Mouse (Mus musculus) myocyte (in vitro differentiated cells): ENCODE measurements around the gene Mapk10. TPM values are rescaled to one million over a fixed set of nuclear protein-coding genes. Genes with fewer than 3 reads are reported as not detected.

Experiments used
- H3K27me3 ChIP-seq: one replicate; pipeline ENCODE4 v1.6.1; 2011; ENCODE audit not compliant: control insufficient read depth, insufficient read depth, insufficient read length
- H3K36me3 ChIP-seq: one replicate; pipeline ENCODE4 v1.6.1; 2011; ENCODE audit not compliant: control insufficient read depth, insufficient read depth
- H3K4me2 ChIP-seq: one replicate; pipeline ENCODE4 v1.6.1; 2011; ENCODE audit warnings: low read depth, control low read depth
- H3K4me3 ChIP-seq: one replicate; pipeline ENCODE4 v1.5.1; 2011; ENCODE audit warnings: mild to moderate bottlenecking, control low read depth, moderate library complexity
- H3K79me2 ChIP-seq: one replicate; pipeline ENCODE4 v1.6.1; 2011; ENCODE audit not compliant: control insufficient read depth, insufficient read depth
- H3ac ChIP-seq: one replicate; pipeline ENCODE4 v1.6.1; 2011; ENCODE audit not compliant: control insufficient read depth, insufficient read length
- CEBPB ChIP-seq: IDR thresholded peaks from 2 replicates; pipeline ENCODE4 v1.6.1; 2011; ENCODE audit warnings: mild to moderate bottlenecking, moderate library complexity; ENCODE audit not compliant: poor library complexity, insufficient read depth, severe bottlenecking
- E2F4 ChIP-seq: IDR thresholded peaks from one replicate; pipeline ENCODE4 v1.6.1; 2011; ENCODE audit warnings: mild to moderate bottlenecking, control low read depth, moderate library complexity; ENCODE audit not compliant: insufficient read depth
- MAX ChIP-seq: IDR thresholded peaks from one replicate; pipeline ENCODE4 v1.6.1; 2011; ENCODE audit warnings: low read depth, mild to moderate bottlenecking, control low read depth
- MYOD1 ChIP-seq, 3 experiments: IDR thresholded peaks; one replicate each; pipeline ENCODE4 v1.6.1; 2011; ENCODE audit warnings: control low read depth in 2 of 3, low read depth in 2 of 3, mild to moderate bottlenecking in 2 of 3, moderate library complexity in 1 of 3; ENCODE audit not compliant: insufficient read length in 2 of 3, control insufficient read depth in 1 of 3
- MYOG ChIP-seq, 3 experiments: IDR thresholded peaks; one replicate each; pipeline ENCODE4 v1.6.1; 2011; ENCODE audit warnings: control low read depth in 2 of 3, low read depth in 2 of 3, mild to moderate bottlenecking in 2 of 3; ENCODE audit not compliant: insufficient read length in 2 of 3, control insufficient read depth in 1 of 3, insufficient read depth in 1 of 3
- POLR2A ChIP-seq: IDR thresholded peaks from one replicate; pipeline ENCODE4 v1.6.1; 2011; ENCODE audit warnings: low read depth, mild to moderate bottlenecking, control low read depth, moderate library complexity; ENCODE audit not compliant: insufficient read length
- POLR2AphosphoS2 ChIP-seq: IDR thresholded peaks from one replicate; pipeline ENCODE4 v1.6.1; 2011; ENCODE audit warnings: low read depth, control low read depth; ENCODE audit not compliant: insufficient read length
- REST ChIP-seq: IDR thresholded peaks from one replicate; pipeline ENCODE4 v1.6.1; 2011; ENCODE audit warnings: mild to moderate bottlenecking, control low read depth, moderate library complexity; ENCODE audit not compliant: insufficient read depth, insufficient read length
- SRF ChIP-seq: IDR thresholded peaks from one replicate; pipeline ENCODE4 v1.6.1; 2011; ENCODE audit warnings: low read depth; ENCODE audit not compliant: control insufficient read depth, insufficient read length
- TCF12 ChIP-seq: IDR thresholded peaks from one replicate; pipeline ENCODE4 v1.6.1; 2011; ENCODE audit warnings: mild to moderate bottlenecking, control low read depth; ENCODE audit not compliant: poor library complexity, insufficient read depth, severe bottlenecking
- TCF3 ChIP-seq: IDR thresholded peaks from one replicate; pipeline ENCODE4 v1.6.1; 2011; ENCODE audit warnings: low read depth, control low read depth; ENCODE audit not compliant: insufficient read length
- USF1 ChIP-seq: IDR thresholded peaks from one replicate; pipeline ENCODE4 v1.6.1; 2011; ENCODE audit warnings: low read depth, mild to moderate bottlenecking, control low read depth, moderate library complexity
- polyA plus RNA-seq: library from polyadenylated mRNA; unstranded; fragments of >200 nt; fragmentation: generic; extraction: Trizol; gene quantifications from one replicate; pipeline ENCODE4 v1.2.1, GENCODE M21; 2012; ENCODE audit warnings: missing spikeins

Mapk10 gene
- polyA plus RNA-seq, 1 experiment: 0.05 TPM

GRCm38 (mm10) chr5:103191577-103191976, 19.6 kb downstream of the Mapk10 start:
- H3K27me3 ChIP-seq: no peaks in the 10 kb centered on the region
- no peak overlapping the region for H3K4me2 ChIP-seq
- H3ac ChIP-seq: no peak overlapping the region
- H3K79me2 ChIP-seq: no peaks in the 10 kb centered on the region
- H3K36me3 ChIP-seq: no peaks in the 10 kb centered on the region
- H3K4me3 ChIP-seq: no peak overlapping the region
- TF ChIP-seq POLR2A: no peak
- TF ChIP-seq TCF3: no peak
- no peak for TF ChIP-seq MYOD1 (IDR thresholded peaks at IDR 0.05; ENCODE audit: control insufficient read depth in 1 of 3, insufficient read length in 2 of 3, low read depth in 2 of 3)
- TF ChIP-seq MAX: no peak
- TF ChIP-seq REST: no peak
- TF ChIP-seq SRF: no peak
- no peak for TF ChIP-seq USF1
- TF ChIP-seq TCF12: no peak

GRCm38 (mm10) chr5:103184256-103184655, 26.9 kb downstream of the Mapk10 start:
- Histone ChIP-seq H3K79me2 (no peaks in the 10 kb centered on the region), H3K4me2 (no peak overlapping the region), H3K27me3 (no peaks in the 10 kb centered on the region), H3K4me3 (no peak overlapping the region), H3K36me3 (no peaks in the 10 kb centered on the region), H3ac (no peak overlapping the region)
- TF ChIP-seq MYOD1 (IDR thresholded peaks at IDR 0.05; ENCODE audit: control insufficient read depth in 1 of 3, insufficient read length in 2 of 3, low read depth in 2 of 3): no peak
- TF ChIP-seq TCF12: no peak
- TF ChIP-seq CEBPB: no peak
- TF ChIP-seq TCF3: no peak
- TF ChIP-seq MYOG (IDR thresholded peaks at IDR 0.05; ENCODE audit: control insufficient read depth in 1 of 3, insufficient read depth in 1 of 3, insufficient read length in 2 of 3, low read depth in 2 of 3): no peak
- no peak for TF ChIP-seq REST
- no peak for TF ChIP-seq MAX
- TF ChIP-seq USF1: no peak
- no peak for TF ChIP-seq POLR2A
- no peak for TF ChIP-seq E2F4
- TF ChIP-seq SRF: no peak
- TF ChIP-seq POLR2AphosphoS2: no peak

- H3ac ChIP-seq: no peak overlapping the region
- no peaks in the 10 kb centered on the region for H3K79me2 ChIP-seq
- TF ChIP-seq CEBPB (no peak), E2F4 (no peak), MAX (no peak), SRF (no peak), TCF12 (no peak), TCF3 (no peak)
- H3K27me3 ChIP-seq: no peaks in the 10 kb centered on the region
- no peak overlapping the region for H3K4me2 ChIP-seq
- no peaks in the 10 kb centered on the region for H3K36me3 ChIP-seq
- H3K4me3 ChIP-seq: no peak overlapping the region
Measured at GRCm38 (mm10) chr5:103181622-103182021, 29.5 kb downstream of the Mapk10 start.

GRCm38 (mm10) chr5:103177010-103177409, 34.1 kb downstream of the Mapk10 start:
- Histone ChIP-seq H3K27me3 (no peaks in the 10 kb centered on the region), H3K79me2 (no peaks in the 10 kb centered on the region), H3K4me3 (no peak overlapping the region), H3ac (no peak overlapping the region), H3K4me2 (no peak overlapping the region), H3K36me3 (no peaks in the 10 kb centered on the region)
- TF ChIP-seq POLR2A (no peak), E2F4 (no peak), USF1 (no peak), MYOD1 (IDR thresholded peaks at IDR 0.05; ENCODE audit: control insufficient read depth in 1 of 3, insufficient read length in 2 of 3, low read depth in 2 of 3) (no peak), TCF3 (no peak), REST (no peak)

GRCm38 (mm10) chr5:103175989-103176388, 35.1 kb downstream of the Mapk10 start:
- Histone ChIP-seq H3K79me2 (no peaks in the 10 kb centered on the region), H3ac (no peak overlapping the region), H3K36me3 (no peaks in the 10 kb centered on the region), H3K27me3 (no peaks in the 10 kb centered on the region), H3K4me3 (no peak overlapping the region), H3K4me2 (no peak overlapping the region)
- no peak for TF ChIP-seq TCF12
- TF ChIP-seq POLR2AphosphoS2: no peak
- no peak for TF ChIP-seq MAX
- no peak for TF ChIP-seq MYOD1 (IDR thresholded peaks at IDR 0.05; ENCODE audit: control insufficient read depth in 1 of 3, insufficient read length in 2 of 3, low read depth in 2 of 3)
- TF ChIP-seq USF1: no peak
- no peak for TF ChIP-seq POLR2A
- no peak for TF ChIP-seq SRF
- TF ChIP-seq E2F4: no peak
- TF ChIP-seq CEBPB: no peak
- TF ChIP-seq REST: no peak
- TF ChIP-seq TCF3: no peak
- no peak for TF ChIP-seq MYOG (IDR thresholded peaks at IDR 0.05; ENCODE audit: control insufficient read depth in 1 of 3, insufficient read depth in 1 of 3, insufficient read length in 2 of 3, low read depth in 2 of 3)
